Mouse (Mus musculus): ENCODE results near the gene Arsb. TPM values are rescaled to one million over a fixed set of nuclear protein-coding genes. Genes with fewer than 3 reads are reported as not detected.
"Not testable (repeated sequence)": the region's sequence is repeated elsewhere in the genome, so short reads cannot be mapped to it uniquely, and the experiment has no call there.

The Arsb gene
- polyA plus RNA-seq, 1 experiment: 7.2 TPM

GRCm38 (mm10) chr13:93979754-93980153, 208.3 kb downstream of the Arsb start:
- no peaks in the 10 kb centered on the region for H3K27me3 ChIP-seq (ENCODE audit: control insufficient read depth, insufficient read depth, insufficient read length)
- H3K79me2 ChIP-seq (ENCODE audit: control insufficient read depth, insufficient read depth): no peaks in the 10 kb centered on the region
- H3ac ChIP-seq (ENCODE audit: control insufficient read depth, insufficient read length): no peak overlapping the region
- no peak overlapping the region for H3K4me3 ChIP-seq
- TF ChIP-seq CEBPB (IDR thresholded peaks at IDR 0.05; ENCODE audit: insufficient read depth, poor library complexity, severe bottlenecking): peak; percentile 57
- no peak for TF ChIP-seq TCF3 (IDR thresholded peaks at IDR 0.05; ENCODE audit: insufficient read length, low read depth)
- no peak for TF ChIP-seq POLR2A (IDR thresholded peaks at IDR 0.05; ENCODE audit: insufficient read length, low read depth)
- no peak for TF ChIP-seq POLR2AphosphoS2 (IDR thresholded peaks at IDR 0.05; ENCODE audit: insufficient read length, low read depth)
- no peak overlapping the region for H3K4me2 ChIP-seq (ENCODE audit: low read depth)
- H3K36me3 ChIP-seq (ENCODE audit: control insufficient read depth, insufficient read depth): no peaks in the 10 kb centered on the region

GRCm38 (mm10) chr13:93984521-93984920, 213.1 kb downstream of the Arsb start:
- Histone ChIP-seq H3ac (ENCODE audit: control insufficient read depth, insufficient read length) (no peak overlapping the region), H3K4me3 (no peak overlapping the region), H3K27me3 (ENCODE audit: control insufficient read depth, insufficient read depth, insufficient read length) (no peaks in the 10 kb centered on the region), H3K36me3 (ENCODE audit: control insufficient read depth, insufficient read depth) (no peaks in the 10 kb centered on the region), H3K79me2 (ENCODE audit: control insufficient read depth, insufficient read depth) (no peaks in the 10 kb centered on the region), H3K4me2 (ENCODE audit: low read depth) (no peak overlapping the region)
- TF ChIP-seq MAX (IDR thresholded peaks at IDR 0.05; ENCODE audit: low read depth) (no peak), CEBPB (IDR thresholded peaks at IDR 0.05; ENCODE audit: insufficient read depth, poor library complexity, severe bottlenecking) (no peak), MYOD1 (IDR thresholded peaks at IDR 0.05; ENCODE audit: control insufficient read depth in 1 of 3, insufficient read length in 2 of 3, low read depth in 2 of 3) (no peak), SRF (IDR thresholded peaks at IDR 0.05; ENCODE audit: control insufficient read depth, insufficient read length, low read depth) (no peak), USF1 (IDR thresholded peaks at IDR 0.05; ENCODE audit: low read depth) (no peak), TCF3 (IDR thresholded peaks at IDR 0.05; ENCODE audit: insufficient read length, low read depth) (no peak), POLR2AphosphoS2 (IDR thresholded peaks at IDR 0.05; ENCODE audit: insufficient read length, low read depth) (no peak), E2F4 (IDR thresholded peaks at IDR 0.05; ENCODE audit: insufficient read depth) (no peak), REST (IDR thresholded peaks at IDR 0.05; ENCODE audit: insufficient read depth, insufficient read length) (no peak), TCF12 (IDR thresholded peaks at IDR 0.05; ENCODE audit: insufficient read depth, poor library complexity, severe bottlenecking) (no peak), POLR2A (IDR thresholded peaks at IDR 0.05; ENCODE audit: insufficient read length, low read depth) (no peak), MYOG (IDR thresholded peaks at IDR 0.05; ENCODE audit: control insufficient read depth in 1 of 3, insufficient read depth in 1 of 3, insufficient read length in 2 of 3, low read depth in 2 of 3) (no peak)

GRCm38 (mm10) chr13:93985181-93985580, 213.8 kb downstream of the Arsb start:
- Histone ChIP-seq H3K36me3 (ENCODE audit: control insufficient read depth, insufficient read depth) (no peaks in the 10 kb centered on the region), H3K4me2 (ENCODE audit: low read depth) (no peak overlapping the region), H3K79me2 (ENCODE audit: control insufficient read depth, insufficient read depth) (no peaks in the 10 kb centered on the region), H3K27me3 (ENCODE audit: control insufficient read depth, insufficient read depth, insufficient read length) (no peaks in the 10 kb centered on the region), H3K4me3 (no peak overlapping the region), H3ac (ENCODE audit: control insufficient read depth, insufficient read length) (no peak overlapping the region)
- TF ChIP-seq SRF (IDR thresholded peaks at IDR 0.05; ENCODE audit: control insufficient read depth, insufficient read length, low read depth) (no peak), E2F4 (IDR thresholded peaks at IDR 0.05; ENCODE audit: insufficient read depth) (no peak), MYOD1 (IDR thresholded peaks at IDR 0.05; ENCODE audit: control insufficient read depth in 1 of 3, insufficient read length in 2 of 3, low read depth in 2 of 3) (no peak), CEBPB (IDR thresholded peaks at IDR 0.05; ENCODE audit: insufficient read depth, poor library complexity, severe bottlenecking) (no peak), USF1 (IDR thresholded peaks at IDR 0.05; ENCODE audit: low read depth) (no peak), MAX (IDR thresholded peaks at IDR 0.05; ENCODE audit: low read depth) (no peak), MYOG (IDR thresholded peaks at IDR 0.05; ENCODE audit: control insufficient read depth in 1 of 3, insufficient read depth in 1 of 3, insufficient read length in 2 of 3, low read depth in 2 of 3) (no peak), TCF12 (IDR thresholded peaks at IDR 0.05; ENCODE audit: insufficient read depth, poor library complexity, severe bottlenecking) (no peak), POLR2A (IDR thresholded peaks at IDR 0.05; ENCODE audit: insufficient read length, low read depth) (no peak), REST (IDR thresholded peaks at IDR 0.05; ENCODE audit: insufficient read depth, insufficient read length) (no peak), POLR2AphosphoS2 (IDR thresholded peaks at IDR 0.05; ENCODE audit: insufficient read length, low read depth) (no peak), TCF3 (IDR thresholded peaks at IDR 0.05; ENCODE audit: insufficient read length, low read depth) (no peak)

DNA sequence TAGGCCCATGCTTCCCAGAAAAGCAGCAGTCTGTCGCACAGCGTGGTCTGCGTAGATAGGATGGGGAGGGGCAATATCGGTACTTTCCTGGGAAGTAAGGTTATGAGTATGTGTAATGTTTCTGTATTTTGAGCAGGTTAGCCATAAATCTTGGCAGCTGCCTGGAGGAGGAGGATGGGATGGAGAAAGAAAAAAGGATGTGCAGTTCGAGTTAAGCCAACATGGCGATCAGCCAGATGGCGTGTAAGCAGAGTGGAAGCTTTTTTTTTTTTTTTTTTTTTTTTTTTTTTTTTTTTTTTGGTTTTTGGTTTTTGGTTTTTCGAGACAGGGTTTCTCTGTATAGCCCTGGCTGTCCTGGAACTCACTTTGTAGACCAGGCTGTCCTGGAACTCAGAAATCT, 214.3 kb downstream of the Arsb start:
- not testable (repeated sequence) for H3K79me2 ChIP-seq (ENCODE audit: control insufficient read depth, insufficient read depth); H3K36me3 ChIP-seq (ENCODE audit: control insufficient read depth, insufficient read depth); H3K4me3 ChIP-seq; H3K27me3 ChIP-seq (ENCODE audit: control insufficient read depth, insufficient read depth, insufficient read length); H3K4me2 ChIP-seq (ENCODE audit: low read depth); H3ac ChIP-seq (ENCODE audit: control insufficient read depth, insufficient read length)

DNA sequence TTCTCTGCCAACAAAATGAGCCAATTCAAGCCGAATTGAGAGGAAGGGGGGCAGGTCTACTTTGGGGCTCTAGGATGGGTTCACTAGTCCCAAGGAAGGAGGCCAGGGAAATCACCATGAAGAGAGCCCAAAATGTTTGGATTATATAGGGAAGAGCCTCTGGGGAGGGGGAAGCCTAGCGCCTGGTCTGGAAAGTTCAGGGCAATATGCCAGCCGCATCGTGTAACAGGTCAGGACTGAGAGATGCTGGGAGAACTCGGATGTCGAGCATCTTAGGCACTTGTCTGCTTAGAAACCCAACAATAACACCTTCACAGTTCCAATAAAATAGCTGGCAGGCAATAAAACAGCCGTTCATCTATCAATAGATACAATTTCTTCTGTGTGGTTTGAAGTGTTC, 216.2 kb downstream of the Arsb start:
- no peaks in the 10 kb centered on the region for H3K27me3 ChIP-seq (ENCODE audit: control insufficient read depth, insufficient read depth, insufficient read length)
- H3K36me3 ChIP-seq (ENCODE audit: control insufficient read depth, insufficient read depth): no peaks in the 10 kb centered on the region
- H3K4me2 ChIP-seq (ENCODE audit: low read depth): no peak overlapping the region
- no peak overlapping the region for H3K4me3 ChIP-seq
- no peaks in the 10 kb centered on the region for H3K79me2 ChIP-seq (ENCODE audit: control insufficient read depth, insufficient read depth)
- no peak overlapping the region for H3ac ChIP-seq (ENCODE audit: control insufficient read depth, insufficient read length)
- TF ChIP-seq MYOD1 (IDR thresholded peaks at IDR 0.05; ENCODE audit: control insufficient read depth in 1 of 3, insufficient read length in 2 of 3, low read depth in 2 of 3): no peak
- TF ChIP-seq MAX (IDR thresholded peaks at IDR 0.05; ENCODE audit: low read depth): no peak
- TF ChIP-seq POLR2A (IDR thresholded peaks at IDR 0.05; ENCODE audit: insufficient read length, low read depth): no peak
- TF ChIP-seq MYOG (IDR thresholded peaks at IDR 0.05; ENCODE audit: control insufficient read depth in 1 of 3, insufficient read depth in 1 of 3, insufficient read length in 2 of 3, low read depth in 2 of 3): no peak
- no peak for TF ChIP-seq REST (IDR thresholded peaks at IDR 0.05; ENCODE audit: insufficient read depth, insufficient read length)
- TF ChIP-seq POLR2AphosphoS2 (IDR thresholded peaks at IDR 0.05; ENCODE audit: insufficient read length, low read depth): no peak
- no peak for TF ChIP-seq E2F4 (IDR thresholded peaks at IDR 0.05; ENCODE audit: insufficient read depth)
- TF ChIP-seq TCF3 (IDR thresholded peaks at IDR 0.05; ENCODE audit: insufficient read length, low read depth): no peak
- TF ChIP-seq TCF12 (IDR thresholded peaks at IDR 0.05; ENCODE audit: insufficient read depth, poor library complexity, severe bottlenecking): no peak
- no peak for TF ChIP-seq USF1 (IDR thresholded peaks at IDR 0.05; ENCODE audit: low read depth)
- TF ChIP-seq SRF (IDR thresholded peaks at IDR 0.05; ENCODE audit: control insufficient read depth, insufficient read length, low read depth): no peak

All from myocyte (in vitro differentiated cells).